Mouse (Mus musculus): ENCODE results near the gene Plekha4.
"Not testable (repeated sequence)": the region's sequence is repeated elsewhere in the genome, so short reads cannot be mapped to it uniquely, and the experiment has no call there.

Plekha4 gene

GRCm38 (mm10) chr7:45509181-45509882, 16.8 kb upstream of the Plekha4 start:
- no peak for DNase-seq (ENCODE audit: low spot score)

- DNase-seq (ENCODE audit: low spot score), result peak; percentile 92
These were observed 16.0 kb upstream of the Plekha4 start, which contains the start of gene Nucb1 for GRCm38 (mm10) chr7:45509912-45510787. Gene Nucb1, minus strand, starts transcription at chr7:45510406.

- no peak for DNase-seq (ENCODE audit: low spot score)
These were observed 11.7 kb upstream of the Plekha4 start for GRCm38 (mm10) chr7:45514411-45514810.

GRCm38 (mm10) chr7:45515436-45515835, 10.7 kb upstream of the Plekha4 start:
- DNase-seq (ENCODE audit: low spot score), result peak; percentile 27

GRCm38 (mm10) chr7:45516846-45517245, 9.3 kb upstream of the Plekha4 start:
- not testable (repeated sequence) for DNase-seq (ENCODE audit: low spot score)

GRCm38 (mm10) chr7:45518618-45519017, 7.5 kb upstream of the Plekha4 start:
- DNase-seq (ENCODE audit: low spot score), result no peak

- DNase-seq (ENCODE audit: low spot score), result no peak
These were observed 6.6 kb upstream of the Plekha4 start for GRCm38 (mm10) chr7:45519345-45520120.

GRCm38 (mm10) chr7:45520605-45521004, 5.5 kb upstream of the Plekha4 start:
- no peak for DNase-seq (ENCODE audit: low spot score)

GRCm38 (mm10) chr7:45521728-45522184, 4.4 kb upstream of the Plekha4 start:
- peak; percentile 74 for DNase-seq (ENCODE audit: low spot score)

- no peak for DNase-seq (ENCODE audit: low spot score)
These were observed 3.9 kb upstream of the Plekha4 start for GRCm38 (mm10) chr7:45522194-45522752.

GRCm38 (mm10) chr7:45522957-45523676, 3.0 kb upstream of the Plekha4 start:
- peak; percentile 41 for DNase-seq (ENCODE audit: low spot score)

GRCm38 (mm10) chr7:45523678-45524170, 2.4 kb upstream of the Plekha4 start:
- DNase-seq (ENCODE audit: low spot score), result no peak

- peak; percentile 82 for DNase-seq (ENCODE audit: low spot score)
These were observed 1.1 kb upstream of the Plekha4 start for GRCm38 (mm10) chr7:45524841-45525621.

- DNase-seq (ENCODE audit: low spot score), result peak; percentile 43
These were observed 467 bp downstream of the Plekha4 start for GRCm38 (mm10) chr7:45526474-45527120.

GRCm38 (mm10) chr7:45527169-45527568, 1.0 kb downstream of the Plekha4 start:
- DNase-seq (ENCODE audit: low spot score), result not testable (repeated sequence)

GRCm38 (mm10) chr7:45529461-45529860, 3.3 kb downstream of the Plekha4 start:
- DNase-seq (ENCODE audit: low spot score), result no peak

GRCm38 (mm10) chr7:45530643-45531042, 4.5 kb downstream of the Plekha4 start:
- DNase-seq (ENCODE audit: low spot score), result no peak

- DNase-seq (ENCODE audit: low spot score), result no peak
These were observed 9.5 kb downstream of the Plekha4 start for GRCm38 (mm10) chr7:45535676-45536075.

GRCm38 (mm10) chr7:45537602-45538001, 11.5 kb downstream of the Plekha4 start:
- DNase-seq (ENCODE audit: low spot score), result no peak
